Mouse (Mus musculus) liver, embryonic 13.5 days (tissue): ENCODE data around the gene Dohh. TPM values are rescaled to one million over a fixed set of nuclear protein-coding genes. Genes with fewer than 3 reads are reported as not detected.

Experiments used
- ATAC-seq: fragments of 200-750 bp; cut with Nextera tagmentation; 2 replicates; pipeline ENCODE4 v1.8.0; 2017; ENCODE audit warnings: low read depth, mild to moderate bottlenecking, moderate number of reproducible peaks, moderate library complexity
- DNase-seq: peaks from one replicate; pipeline ENCODE4 v3.0.0; 2022
- H3K27ac ChIP-seq: fragments of 300-500 bp; sonication (generic); 2 replicates; pipeline ENCODE4 v1.5.1; 2015; ENCODE audit warnings: moderate library complexity, mild to moderate bottlenecking, inconsistent platforms
- H3K27me3 ChIP-seq: fragments of 300-500 bp; sonication (generic); 2 replicates; pipeline ENCODE4 v1.6.1; 2015; ENCODE audit warnings: mild to moderate bottlenecking, inconsistent platforms
- H3K36me3 ChIP-seq: fragments of 300-500 bp; sonication (generic); 2 replicates; pipeline ENCODE4 v1.6.1; 2015; ENCODE audit warnings: mild to moderate bottlenecking, inconsistent platforms
- H3K4me1 ChIP-seq: fragments of 300-500 bp; sonication (generic); replicated peaks from 2 replicates; pipeline ENCODE4 v1.6.1; 2015; ENCODE audit warnings: inconsistent platforms
- H3K4me2 ChIP-seq: fragments of 300-500 bp; sonication (generic); 2 replicates; pipeline ENCODE4 v1.6.1; 2015; ENCODE audit warnings: inconsistent platforms, mild to moderate bottlenecking, moderate library complexity
- H3K4me3 ChIP-seq: fragments of 300-500 bp; sonication (generic); replicated peaks from 2 replicates; pipeline ENCODE4 v1.5.1; 2015; ENCODE audit warnings: mild to moderate bottlenecking, inconsistent platforms
- H3K9ac ChIP-seq: fragments of 300-500 bp; sonication (generic); 2 replicates; pipeline ENCODE4 v1.6.1; 2015; ENCODE audit warnings: mild to moderate bottlenecking, inconsistent platforms
- H3K9me3 ChIP-seq: fragments of 300-500 bp; sonication (generic); replicated peaks from 2 replicates; pipeline ENCODE4 v1.6.1; 2016; ENCODE audit warnings: inconsistent platforms
- WGBS: fragments of 180-500 bp; shearing (Covaris S2); methylation state at CpG from one replicate; pipeline ENCODE4 v1.1.7; 2015; ENCODE audit not compliant: insufficient replicate concordance; 5-methylcytosine and 5-hydroxymethylcytosine counted together
- polyA plus RNA-seq: library from polyadenylated mRNA; unstranded; fragments of >200 nt; fragmentation: Nextera tagmentation; extraction: Ambion mirVana; gene quantifications from 2 replicates; pipeline ENCODE4 v1.2.1, GENCODE M21; 2015

Gene Dohh
- polyA plus RNA-seq, 1 experiment from 2014 or later = 68.7 TPM

GRCm38 (mm10) chr10:81423476-81424245 lies 39.4 kb downstream of the Dohh start:
- no peak for ATAC-seq
- Histone ChIP-seq H3K36me3 (no peaks in the 10 kb centered on the region), H3K9me3 (no peaks in the 10 kb centered on the region), H3K9ac (no peak overlapping the region), H3K4me2 (no peak overlapping the region), H3K27ac (peak overlapping the region; percentile 43; the same call in 1 of the 2 replicates), H3K27me3 (peaks cover 76% of the 10 kb centered on the region), H3K4me1 (peaks cover 47% of the 10 kb centered on the region), H3K4me3 (no peak overlapping the region)
- 38% methylated on average over 4 of the region's 4 CpGs for WGBS
- no peak for DNase-seq

- Histone ChIP-seq H3K4me2 (peak overlapping the region; percentile 67), H3K27me3 (peaks cover 84% of the 10 kb centered on the region)
These were observed 40.2 kb downstream of the Dohh start for GRCm38 (mm10) chr10:81424246-81425051.

GRCm38 (mm10) chr10:81425236-81425850 lies 41.1 kb downstream of the Dohh start:
- WGBS = 44% methylated on average over 10 of the region's 10 CpGs
- no peaks in the 10 kb centered on the region for H3K36me3 ChIP-seq
- H3K4me3 ChIP-seq = peak overlapping the region; percentile 58; the same call in 1 of the 2 replicates
- H3K9me3 ChIP-seq = no peaks in the 10 kb centered on the region
- no peak for ATAC-seq
- no peak overlapping the region for H3K9ac ChIP-seq
- peaks cover 93% of the 10 kb centered on the region for H3K27me3 ChIP-seq
- no peak for DNase-seq
- H3K27ac ChIP-seq = no peak overlapping the region; the same call in 1 of the 2 replicates
- H3K4me2 ChIP-seq = peak overlapping the region; percentile 67
- H3K4me1 ChIP-seq = peaks cover 45% of the 10 kb centered on the region

More at GRCm38 (mm10) chr10:81424246-81425051, 40.2 kb downstream of the Dohh start:
- no peak for DNase-seq
- Histone ChIP-seq H3K36me3 (no peaks in the 10 kb centered on the region), H3K4me1 (peaks cover 45% of the 10 kb centered on the region), H3K9ac (no peak overlapping the region), H3K9me3 (no peaks in the 10 kb centered on the region), H3K27ac (peak overlapping the region; percentile 43; the same call in 1 of the 2 replicates), H3K4me3 (0 out of 2 replicates have a peak overlapping the region, but pooled peaks have one; percentile 13)
- WGBS = 11% methylated on average over 25 of the region's 25 CpGs
- no peak for ATAC-seq

- Histone ChIP-seq H3K9me3 (no peaks in the 10 kb centered on the region), H3K4me2 (peak overlapping the region; percentile 67), H3K36me3 (no peaks in the 10 kb centered on the region), H3K4me3 (peak overlapping the region; percentile 58), H3K27ac (no peak overlapping the region), H3K9ac (peak overlapping the region; percentile 62), H3K4me1 (peaks cover 50% of the 10 kb centered on the region), H3K27me3 (peaks cover 96% of the 10 kb centered on the region)
- no peak for DNase-seq
- ATAC-seq = no peak
- WGBS = 2% methylated on average over 22 of the region's 33 CpGs
These were observed 41.9 kb downstream of the Dohh start for GRCm38 (mm10) chr10:81426081-81426671.

- no peak overlapping the region; the same call in 1 of the 2 replicates for H3K27ac ChIP-seq
These were observed 42.7 kb downstream of the Dohh start for GRCm38 (mm10) chr10:81426897-81427296.

GRCm38 (mm10) chr10:81427327-81427726 lies 43.1 kb downstream of the Dohh start:
- Histone ChIP-seq H3K4me2 (peak overlapping the region; percentile 67), H3K27me3 (peaks cover 95% of the 10 kb centered on the region), H3K4me3 (peak overlapping the region; percentile 58), H3K9me3 (no peaks in the 10 kb centered on the region), H3K4me1 (peaks cover 58% of the 10 kb centered on the region), H3K27ac (no peak overlapping the region), H3K9ac (no peak overlapping the region; the same call in 1 of the 2 replicates), H3K36me3 (no peaks in the 10 kb centered on the region)
- DNase-seq (no peak), ATAC-seq (no peak)
- 42% methylated on average over 3 of the region's 3 CpGs for WGBS

More at GRCm38 (mm10) chr10:81426897-81427296, 42.7 kb downstream of the Dohh start:
- Histone ChIP-seq H3K4me2 (peak overlapping the region; percentile 67), H3K9ac (peak overlapping the region; percentile 62), H3K9me3 (no peaks in the 10 kb centered on the region), H3K27me3 (peaks cover 97% of the 10 kb centered on the region), H3K4me3 (peak overlapping the region; percentile 58), H3K36me3 (no peaks in the 10 kb centered on the region), H3K4me1 (peaks cover 56% of the 10 kb centered on the region)
- 2% methylated on average over 30 of the region's 38 CpGs for WGBS
- ATAC-seq = no peak
- DNase-seq = no peak

- Histone ChIP-seq H3K9ac (no peak overlapping the region), H3K27ac (no peak overlapping the region), H3K4me3 (no peak overlapping the region), H3K36me3 (no peaks in the 10 kb centered on the region), H3K4me2 (no peak overlapping the region), H3K4me1 (peaks cover 65% of the 10 kb centered on the region), H3K9me3 (no peaks in the 10 kb centered on the region), H3K27me3 (peaks cover 93% of the 10 kb centered on the region)
- ATAC-seq (no peak), DNase-seq (no peak)
- WGBS = 76% methylated on average over 8 of the region's 8 CpGs
These were observed 43.7 kb downstream of the Dohh start for GRCm38 (mm10) chr10:81427804-81428506.

- ATAC-seq (no peak), DNase-seq (no peak)
- H3K27ac ChIP-seq = no peak overlapping the region
- no peaks in the 10 kb centered on the region for H3K9me3 ChIP-seq
- 68% methylated on average over 7 of the region's 7 CpGs for WGBS
- no peak overlapping the region for H3K4me2 ChIP-seq
- H3K4me3 ChIP-seq = no peak overlapping the region
- H3K4me1 ChIP-seq = peaks cover 70% of the 10 kb centered on the region
- no peak overlapping the region for H3K9ac ChIP-seq
- peaks cover 91% of the 10 kb centered on the region for H3K27me3 ChIP-seq
- no peaks in the 10 kb centered on the region for H3K36me3 ChIP-seq
These were observed 44.3 kb downstream of the Dohh start for GRCm38 (mm10) chr10:81428507-81428870.

GRCm38 (mm10) chr10:81429092-81429491 lies 44.9 kb downstream of the Dohh start:
- peaks cover 76% of the 10 kb centered on the region for H3K4me1 ChIP-seq
- no peaks in the 10 kb centered on the region for H3K9me3 ChIP-seq
- H3K27me3 ChIP-seq = peaks cover 85% of the 10 kb centered on the region
- 21% methylated on average over 2 of the region's 2 CpGs for WGBS
- peak overlapping the region; percentile 97 for H3K4me2 ChIP-seq
- ATAC-seq (no peak), DNase-seq (no peak)
- H3K4me3 ChIP-seq = peak overlapping the region; percentile 4; the same call in 1 of the 2 replicates
- H3K27ac ChIP-seq = no peak overlapping the region
- H3K36me3 ChIP-seq = no peaks in the 10 kb centered on the region
- no peak overlapping the region for H3K9ac ChIP-seq

GRCm38 (mm10) chr10:81429605-81430061 lies 45.4 kb downstream of the Dohh start:
- Histone ChIP-seq H3K9ac (peak overlapping the region; percentile 76), H3K27ac (peak overlapping the region; percentile 82), H3K4me1 (peaks cover 77% of the 10 kb centered on the region), H3K9me3 (no peaks in the 10 kb centered on the region), H3K27me3 (peaks cover 80% of the 10 kb centered on the region), H3K4me2 (peak overlapping the region; percentile 97), H3K4me3 (peak overlapping the region; percentile 76), H3K36me3 (no peaks in the 10 kb centered on the region)
- ATAC-seq (peak; percentile 53), DNase-seq (peak; percentile 81)
- WGBS = 0% methylated on average over 20 of the region's 20 CpGs
